Mouse (Mus musculus) liver, adult 2 months (tissue): ENCODE results near the gene Hoga1. TPM values are rescaled to one million over a fixed set of nuclear protein-coding genes. Genes with fewer than 3 reads are reported as not detected.

Source experiments
- DNase-seq: peaks from one replicate; pipeline ENCODE4 v3.0.0-alpha.2; 2011; ENCODE audit warnings: low read depth, low spot score; ENCODE audit errors: extremely low read depth
- H3K27ac ChIP-seq: fragments of 200-500 bp; replicated peaks from 2 replicates; pipeline ENCODE4 v1.5.1; 2012; ENCODE audit warnings: low read depth, mild to moderate bottlenecking, control low read depth, inconsistent platforms, low read length; ENCODE audit not compliant: insufficient read depth
- H3K27me3 ChIP-seq: fragments of 200-500 bp; 2 replicates; pipeline ENCODE4 v1.6.1; 2012; ENCODE audit warnings: mild to moderate bottlenecking, moderate library complexity, low read length, inconsistent platforms; ENCODE audit not compliant: control insufficient read depth, insufficient read depth
- H3K36me3 ChIP-seq: fragments of 200-500 bp; 2 replicates; pipeline ENCODE4 v1.6.1; 2012; ENCODE audit warnings: low read length, inconsistent platforms; ENCODE audit not compliant: control insufficient read depth, insufficient read depth
- H3K4me1 ChIP-seq: fragments of 200-500 bp; 2 replicates; pipeline ENCODE4 v1.6.1; 2011; ENCODE audit warnings: low read length; ENCODE audit not compliant: control insufficient read depth, insufficient read depth
- H3K4me3 ChIP-seq: fragments of 200-500 bp; 2 replicates; pipeline ENCODE4 v1.5.1; 2011; ENCODE audit warnings: low read depth, mild to moderate bottlenecking, control low read depth, low read length, moderate library complexity; ENCODE audit not compliant: insufficient read depth
- H3K79me2 ChIP-seq: fragments of 200-500 bp; 2 replicates; pipeline ENCODE4 v1.6.1; 2012; ENCODE audit warnings: inconsistent platforms, mild to moderate bottlenecking, low read length, moderate library complexity; ENCODE audit not compliant: control insufficient read depth, insufficient read depth
- H3K9ac ChIP-seq: fragments of 200-500 bp; 2 replicates; pipeline ENCODE4 v1.6.1; 2012; ENCODE audit warnings: low read depth, mild to moderate bottlenecking, control low read depth, inconsistent platforms, low read length
- CTCF ChIP-seq: fragments of 200-500 bp; IDR thresholded peaks from 2 replicates; pipeline ENCODE4 v1.5.1; 2011; ENCODE audit warnings: low read depth, low read length, control low read depth
- POLR2A ChIP-seq: fragments of 200-500 bp; IDR thresholded peaks from 2 replicates; pipeline ENCODE4 v1.6.1; 2011; ENCODE audit warnings: low read length, control low read depth; ENCODE audit not compliant: insufficient read depth; ENCODE audit errors: extremely low read depth
- WGBS: fragments of 180-500 bp; shearing (Covaris S2); methylation state at CpG from one replicate; pipeline ENCODE4 v1.1.7; 2018; 5-methylcytosine and 5-hydroxymethylcytosine counted together
- polyA plus RNA-seq: library from polyadenylated mRNA; depleted of rRNA; stranded (reverse); fragments of >200 nt; gene quantifications from 2 replicates; pipeline ENCODE4 v1.2.3, GENCODE M21; 2012; rRNA removed
- total RNA-seq: library from RNA; depleted of rRNA; stranded (reverse); fragments of >200 nt; gene quantifications from 2 replicates; pipeline ENCODE4 v1.2.3, GENCODE M21; 2014; rRNA removed

Gene Hoga1
- total RNA-seq (128 and 132 TPM in 2 replicates), polyA plus RNA-seq (247 and 290 TPM in 2 replicates)

GRCm38 (mm10) chr19:42045269-42046102 lies at the start of gene Hoga1:
Gene Hoga1 (plus strand): TSS chr19:42045610.
- H3K9ac ChIP-seq: peak within 1 kb of the TSS; percentile 77
- TF ChIP-seq POLR2A (peak; percentile 92), CTCF (peak; percentile 96)
- 6% methylated on average over 23 of the region's 23 CpGs for WGBS
- no peaks in the 10 kb centered on the region for H3K36me3 ChIP-seq
- peak; percentile 95 for DNase-seq
- H3K79me2 ChIP-seq: peaks cover 12% of the 10 kb centered on the region; the same call in 1 of the 2 replicates
- no peaks in the 10 kb centered on the region for H3K27me3 ChIP-seq
- peaks cover 2% of the 10 kb centered on the region; the same call in 1 of the 2 replicates for H3K4me1 ChIP-seq
- peak within 1 kb of the TSS; percentile 77 for H3K27ac ChIP-seq
- H3K4me3 ChIP-seq: peak within 1 kb of the TSS; percentile 82

DNA sequence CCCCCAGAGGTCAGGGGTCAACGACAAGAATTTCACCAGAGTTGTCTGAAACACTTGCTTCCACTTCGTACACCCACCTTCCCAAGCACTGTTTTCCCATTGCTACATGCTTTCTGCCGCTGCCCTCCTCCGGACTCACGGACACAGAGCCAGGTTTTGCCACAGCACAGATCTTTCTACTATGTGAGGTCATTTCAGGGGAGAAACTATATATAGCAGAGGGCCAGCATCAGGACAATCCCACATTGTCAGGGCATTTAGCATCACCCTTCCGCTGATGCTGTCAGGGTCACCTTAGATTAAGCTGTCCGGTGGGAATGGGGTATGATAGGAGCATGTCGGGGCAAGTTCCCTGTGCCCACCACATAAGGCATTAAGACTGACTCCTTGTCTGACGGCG lies 48.3 kb upstream of the Hoga1 start:
- Histone ChIP-seq H3K36me3 (no peaks in the 10 kb centered on the region), H3K79me2 (peaks cover 39% of the 10 kb centered on the region; the same call in 1 of the 2 replicates), H3K9ac (no peak overlapping the region), H3K27ac (no peak overlapping the region), H3K4me3 (no peak overlapping the region), H3K4me1 (peaks cover 9% of the 10 kb centered on the region), H3K27me3 (no peaks in the 10 kb centered on the region)
- TF ChIP-seq POLR2A (no peak), CTCF (no peak)
- DNase-seq: no peak
- 93% methylated on average over 10 of the region's 10 CpGs for WGBS

- Histone ChIP-seq H3K79me2 (peaks cover 35% of the 10 kb centered on the region; the same call in 1 of the 2 replicates), H3K27me3 (no peaks in the 10 kb centered on the region), H3K4me3 (no peak overlapping the region), H3K9ac (no peak overlapping the region), H3K36me3 (no peaks in the 10 kb centered on the region), H3K4me1 (peaks cover 9% of the 10 kb centered on the region), H3K27ac (peak overlapping the region; percentile 7)
- 82% methylated on average over 9 of the region's 9 CpGs for WGBS
- no peak for DNase-seq
- no peak for TF ChIP-seq CTCF
- TF ChIP-seq POLR2A: no peak
Observed at GRCm38 (mm10) chr19:41998770-41999548, 46.5 kb upstream of the Hoga1 start.

- 73% methylated on average over 4 of the region's 4 CpGs for WGBS
- Histone ChIP-seq H3K36me3 (no peaks in the 10 kb centered on the region), H3K27ac (peak overlapping the region; percentile 25), H3K79me2 (peaks cover 30% of the 10 kb centered on the region; the same call in 1 of the 2 replicates), H3K4me3 (no peak overlapping the region), H3K27me3 (no peaks in the 10 kb centered on the region), H3K9ac (no peak overlapping the region), H3K4me1 (peaks cover 9% of the 10 kb centered on the region)
- TF ChIP-seq CTCF (no peak), POLR2A (no peak)
- peak; percentile 44 for DNase-seq
Observed at GRCm38 (mm10) chr19:41999688-42000283, 45.6 kb upstream of the Hoga1 start.

DNA sequence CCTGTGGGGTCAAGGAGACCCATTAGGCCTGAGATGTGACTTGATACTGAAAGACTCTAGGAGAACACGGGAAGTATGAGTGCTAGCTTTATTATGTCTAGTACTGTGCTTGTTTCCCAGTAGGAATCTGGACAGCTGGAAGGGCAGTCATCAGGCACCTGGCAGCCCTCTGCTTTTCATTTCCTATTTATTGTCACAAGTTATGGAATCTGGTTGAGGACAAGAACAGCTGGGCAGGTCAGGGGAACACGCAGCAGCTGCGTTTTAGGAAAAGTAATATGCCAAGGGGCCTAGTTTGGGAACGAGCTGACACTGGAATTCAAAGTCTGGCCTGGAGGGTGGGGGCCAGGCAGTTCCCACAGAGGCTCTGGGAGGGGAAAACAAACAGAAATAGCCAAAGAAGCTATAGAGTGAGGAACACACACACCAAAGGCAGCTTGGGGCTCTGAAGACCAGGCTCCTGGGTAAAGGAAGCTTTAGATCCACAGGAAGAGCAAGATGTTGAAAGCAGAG lies 44.9 kb upstream of the Hoga1 start:
- 63% methylated on average over 4 of the region's 4 CpGs for WGBS
- peak overlapping the region; percentile 25; the same call in 1 of the 2 replicates for H3K27ac ChIP-seq

More for the DNA sequence above, 44.9 kb upstream of the Hoga1 start:
- peaks cover 26% of the 10 kb centered on the region; the same call in 1 of the 2 replicates for H3K79me2 ChIP-seq
- no peak for TF ChIP-seq CTCF
- TF ChIP-seq POLR2A: no peak
- H3K27me3 ChIP-seq: no peaks in the 10 kb centered on the region
- peaks cover 9% of the 10 kb centered on the region for H3K4me1 ChIP-seq
- H3K4me3 ChIP-seq: no peak overlapping the region
- no peak for DNase-seq
- H3K9ac ChIP-seq: no peak overlapping the region
- no peaks in the 10 kb centered on the region for H3K36me3 ChIP-seq
